Mouse (Mus musculus): Measurements from ENCODE around the gene Galc. TPM values are rescaled to one million over a fixed set of nuclear protein-coding genes. Genes with fewer than 3 reads are reported as not detected.

Galc gene
- total RNA-seq (2023), result 10 to 100 TPM; 15.8 to 17.0 TPM

DNA sequence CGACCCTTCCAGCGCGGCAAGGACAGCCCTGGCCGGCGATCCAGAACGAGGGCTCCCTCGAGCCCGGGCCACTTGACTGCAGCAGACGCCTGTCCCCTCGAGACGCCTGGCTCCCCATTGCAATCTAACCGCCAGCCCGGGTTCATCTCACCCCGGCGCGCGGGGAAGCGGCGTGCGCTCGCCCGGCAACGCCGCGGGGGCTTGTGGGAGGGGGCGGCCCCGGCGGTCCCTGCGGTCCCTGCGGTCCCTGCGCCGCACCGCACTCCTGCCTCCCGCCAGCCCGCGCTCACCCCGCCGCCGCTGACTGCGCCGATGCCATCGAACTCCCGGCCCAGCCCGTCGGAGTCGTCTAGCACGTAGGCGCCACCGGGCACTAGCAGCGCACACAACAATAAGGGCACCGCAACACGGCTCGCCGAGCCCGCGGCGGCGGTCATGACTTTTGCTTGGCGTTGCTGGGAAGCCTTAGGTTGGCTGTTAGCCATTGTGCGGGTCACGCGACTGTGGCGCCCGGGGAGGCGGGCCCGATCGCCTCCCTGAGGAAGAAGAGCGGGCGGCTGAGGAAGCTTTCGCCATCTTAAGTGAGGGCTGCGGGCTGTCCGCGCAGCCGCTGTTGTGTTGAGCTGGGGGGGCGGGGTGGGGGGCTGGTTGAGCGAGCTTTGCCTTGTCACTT, at the start of gene Galc:
TSS of gene Galc (minus strand) at position 615 of the 673 bp plus-strand sequence.

GRCm38 (mm10) chr12:98268441-98269369, 9.4 kb upstream of the Galc start, which contains the start of gene Gpr65:
TSS of gene Gpr65 (plus strand) at chr12:98268635.

Other genes starting within 250 kb of the Galc start
- 10 to 100 TPM; 51.6 to 54.3 TPM for gene Gpr65, start 9.2 kb upstream of the Galc start, total RNA-seq (2023)